Mouse (Mus musculus) embryonic facial prominence, embryonic 13.5 days (tissue): Measurements from ENCODE around the gene Sorcs3. TPM values are rescaled to one million over a fixed set of nuclear protein-coding genes. Genes with fewer than 3 reads are reported as not detected.

Source experiments
- ATAC-seq: fragments of 200-750 bp; cut with Nextera tagmentation; 2 replicates; pipeline ENCODE4 v1.8.0; 2017; ENCODE audit warnings: low read depth; ENCODE audit not compliant: insufficient number of reproducible peaks, insufficient read depth, low FRiP score, low TSS enrichment
- H3K27ac ChIP-seq: fragments of 300-500 bp; sonication (generic); 2 replicates; pipeline ENCODE4 v1.5.1; 2015; ENCODE audit warnings: moderate library complexity, mild to moderate bottlenecking, inconsistent platforms
- H3K27me3 ChIP-seq: fragments of 300-500 bp; sonication (generic); 2 replicates; pipeline ENCODE4 v1.6.1; 2015; ENCODE audit warnings: mild to moderate bottlenecking, inconsistent platforms
- H3K36me3 ChIP-seq: fragments of 300-500 bp; sonication (generic); 2 replicates; pipeline ENCODE4 v1.6.1; 2015; ENCODE audit warnings: mild to moderate bottlenecking, inconsistent platforms
- H3K4me1 ChIP-seq: fragments of 300-500 bp; sonication (generic); 2 replicates; pipeline ENCODE4 v1.6.1; 2015; ENCODE audit warnings: inconsistent platforms
- H3K4me2 ChIP-seq: fragments of 300-500 bp; sonication (generic); 2 replicates; pipeline ENCODE4 v1.6.1; 2015; ENCODE audit warnings: moderate library complexity, mild to moderate bottlenecking, inconsistent platforms
- H3K4me3 ChIP-seq: fragments of 300-500 bp; sonication (generic); 2 replicates; pipeline ENCODE4 v1.5.1; 2015; ENCODE audit warnings: mild to moderate bottlenecking, inconsistent platforms
- H3K9ac ChIP-seq: fragments of 300-500 bp; sonication (generic); 2 replicates; pipeline ENCODE4 v1.6.1; 2015; ENCODE audit warnings: mild to moderate bottlenecking, inconsistent platforms
- H3K9me3 ChIP-seq: fragments of 300-500 bp; sonication (generic); 2 replicates; pipeline ENCODE4 v1.6.1; 2016; ENCODE audit warnings: inconsistent platforms
- WGBS: fragments of 180-500 bp; shearing (Covaris S2); methylation state at CpG from one replicate; pipeline ENCODE4 v1.1.7; 2015; ENCODE audit warnings: mixed read lengths; 5-methylcytosine and 5-hydroxymethylcytosine counted together
- polyA plus RNA-seq: library from polyadenylated mRNA; unstranded; fragments of >200 nt; fragmentation: Nextera tagmentation; extraction: Ambion mirVana; gene quantifications from 2 replicates; pipeline ENCODE4 v1.2.1, GENCODE M21; 2015

Sorcs3 gene
- polyA plus RNA-seq, 1 experiment from 2014 or later, result 0.55 TPM

GRCm38 (mm10) chr19:48469791-48470410 lies 264.1 kb downstream of the Sorcs3 start:
- no peak overlapping the region for H3K27ac ChIP-seq
- H3K36me3 ChIP-seq, result no peaks in the 10 kb centered on the region
- no peaks in the 10 kb centered on the region for H3K9me3 ChIP-seq
- no peak for ATAC-seq
- no peak overlapping the region for H3K4me2 ChIP-seq
- no peak overlapping the region for H3K4me3 ChIP-seq
- no peaks in the 10 kb centered on the region for H3K27me3 ChIP-seq
- H3K9ac ChIP-seq, result no peak overlapping the region
- 0 out of 2 replicates have a peak, but pooled peaks cover 6% of the 10 kb centered on the region for H3K4me1 ChIP-seq
- WGBS, result 83% methylated on average over 4 of the region's 4 CpGs

GRCm38 (mm10) chr19:48471927-48472326 lies 266.1 kb downstream of the Sorcs3 start:
- Histone ChIP-seq H3K36me3 (no peaks in the 10 kb centered on the region), H3K9me3 (no peaks in the 10 kb centered on the region), H3K27ac (no peak overlapping the region), H3K4me1 (peaks cover 11% of the 10 kb centered on the region; the same call in 1 of the 2 replicates), H3K4me3 (no peak overlapping the region), H3K4me2 (no peak overlapping the region), H3K27me3 (no peaks in the 10 kb centered on the region), H3K9ac (no peak overlapping the region)
- ATAC-seq, result no peak
- WGBS, result 42% methylated on average over 5 of the region's 5 CpGs

GRCm38 (mm10) chr19:48475784-48476410 lies 270.1 kb downstream of the Sorcs3 start:
- Histone ChIP-seq H3K36me3 (no peaks in the 10 kb centered on the region), H3K4me3 (no peak overlapping the region), H3K9ac (no peak overlapping the region), H3K27ac (no peak overlapping the region), H3K4me2 (no peak overlapping the region), H3K4me1 (peaks cover 11% of the 10 kb centered on the region; the same call in 1 of the 2 replicates), H3K9me3 (no peaks in the 10 kb centered on the region), H3K27me3 (no peaks in the 10 kb centered on the region)
- ATAC-seq, result peak; percentile 18; the same call in 1 of the 2 replicates
- 36% methylated on average over 6 of the region's 6 CpGs for WGBS

DNA sequence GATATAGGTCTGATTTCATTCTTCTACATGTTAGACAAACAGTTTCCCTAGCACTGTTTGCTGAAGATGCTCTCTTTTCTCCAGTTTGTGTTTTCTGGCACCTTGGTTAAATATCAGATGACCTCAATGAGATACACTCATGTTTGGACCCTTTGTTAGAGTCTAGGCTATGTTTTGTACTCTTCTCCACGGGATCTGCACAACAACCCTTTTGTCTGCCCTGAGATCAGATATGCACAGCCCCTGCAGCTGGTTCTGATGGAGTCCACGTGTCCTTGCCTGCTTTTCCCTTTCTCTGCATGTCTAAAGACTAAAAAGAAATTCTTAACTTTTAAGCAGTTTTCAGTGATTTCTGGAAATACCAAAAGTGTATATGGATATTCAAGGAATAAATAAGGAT lies 273.0 kb downstream of the Sorcs3 start:
- no peak for ATAC-seq
- Histone ChIP-seq H3K9me3 (no peaks in the 10 kb centered on the region), H3K9ac (no peak overlapping the region), H3K27ac (0 out of 2 replicates have a peak overlapping the region, but pooled peaks have one; percentile 28), H3K4me1 (peaks cover 11% of the 10 kb centered on the region; the same call in 1 of the 2 replicates), H3K4me2 (no peak overlapping the region), H3K27me3 (no peaks in the 10 kb centered on the region), H3K36me3 (no peaks in the 10 kb centered on the region), H3K4me3 (no peak overlapping the region)
- 11% methylated on average over 2 of the region's 2 CpGs for WGBS

- no peak overlapping the region for H3K4me2 ChIP-seq
- no peaks in the 10 kb centered on the region for H3K36me3 ChIP-seq
- ATAC-seq, result no peak
- H3K27ac ChIP-seq, result no peak overlapping the region
- no peaks in the 10 kb centered on the region for H3K9me3 ChIP-seq
- no peaks in the 10 kb centered on the region; the same call in 1 of the 2 replicates for H3K4me1 ChIP-seq
- no peak overlapping the region for H3K4me3 ChIP-seq
- WGBS, result 49% methylated on average over 3 of the region's 3 CpGs
- H3K9ac ChIP-seq, result no peak overlapping the region
- no peaks in the 10 kb centered on the region for H3K27me3 ChIP-seq
These were observed 277.1 kb downstream of the Sorcs3 start for GRCm38 (mm10) chr19:48482946-48483345.

DNA sequence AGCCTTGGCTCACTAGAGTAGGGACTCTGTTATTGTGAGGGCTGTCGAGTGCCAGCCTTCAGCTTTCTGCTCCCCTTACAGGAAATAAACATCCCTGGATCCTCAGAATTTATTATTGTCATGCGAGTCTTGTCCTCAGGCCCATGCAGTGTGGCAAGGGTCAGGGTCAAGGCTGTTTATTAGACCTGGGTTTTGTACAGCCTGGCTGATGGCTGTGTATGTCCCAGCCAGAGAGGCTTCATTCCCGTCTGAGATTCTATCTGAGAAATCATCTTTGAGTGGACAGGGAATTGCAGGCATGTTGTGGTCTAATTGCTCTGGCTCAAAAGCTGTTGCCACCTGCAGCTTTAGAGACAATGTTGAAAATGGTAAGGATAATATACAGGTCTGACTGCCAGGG lies 285.3 kb downstream of the Sorcs3 start:
- no peak for ATAC-seq
- Histone ChIP-seq H3K27me3 (no peaks in the 10 kb centered on the region), H3K9me3 (no peaks in the 10 kb centered on the region), H3K4me1 (no peaks in the 10 kb centered on the region), H3K27ac (no peak overlapping the region), H3K36me3 (no peaks in the 10 kb centered on the region), H3K9ac (no peak overlapping the region), H3K4me3 (no peak overlapping the region), H3K4me2 (no peak overlapping the region)
- 66% methylated on average over 3 of the region's 3 CpGs for WGBS

GRCm38 (mm10) chr19:48503896-48504620 lies 298.2 kb downstream of the Sorcs3 start:
- Histone ChIP-seq H3K27me3 (no peaks in the 10 kb centered on the region), H3K4me1 (peaks cover 6% of the 10 kb centered on the region; the same call in 1 of the 2 replicates), H3K36me3 (no peaks in the 10 kb centered on the region), H3K9ac (no peak overlapping the region), H3K4me3 (no peak overlapping the region), H3K4me2 (no peak overlapping the region), H3K9me3 (no peaks in the 10 kb centered on the region), H3K27ac (no peak overlapping the region)
- ATAC-seq, result no peak
- 59% methylated on average over 2 of the region's 2 CpGs for WGBS

- H3K4me3 ChIP-seq, result no peak overlapping the region
- H3K9me3 ChIP-seq, result no peaks in the 10 kb centered on the region
- WGBS, result 85% methylated on average over 7 of the region's 7 CpGs
- H3K4me1 ChIP-seq, result no peaks in the 10 kb centered on the region
- no peak for ATAC-seq
- no peak overlapping the region for H3K4me2 ChIP-seq
- no peaks in the 10 kb centered on the region for H3K27me3 ChIP-seq
- no peak overlapping the region for H3K9ac ChIP-seq
- no peaks in the 10 kb centered on the region for H3K36me3 ChIP-seq
- H3K27ac ChIP-seq, result no peak overlapping the region
These were observed 318.0 kb downstream of the Sorcs3 start for GRCm38 (mm10) chr19:48523803-48524202.

GRCm38 (mm10) chr19:48524527-48525214 lies 318.8 kb downstream of the Sorcs3 start:
- Histone ChIP-seq H3K4me2 (no peak overlapping the region), H3K36me3 (no peaks in the 10 kb centered on the region), H3K27me3 (no peaks in the 10 kb centered on the region), H3K9ac (no peak overlapping the region), H3K4me3 (no peak overlapping the region), H3K4me1 (no peaks in the 10 kb centered on the region), H3K27ac (no peak overlapping the region), H3K9me3 (no peaks in the 10 kb centered on the region)
- no peak for ATAC-seq
- 58% methylated on average over 9 of the region's 9 CpGs for WGBS

- H3K27ac ChIP-seq, result no peak overlapping the region
- H3K4me1 ChIP-seq, result no peaks in the 10 kb centered on the region
- H3K9ac ChIP-seq, result no peak overlapping the region
- no peaks in the 10 kb centered on the region for H3K27me3 ChIP-seq
- H3K4me2 ChIP-seq, result no peak overlapping the region
- no peak overlapping the region for H3K4me3 ChIP-seq
- no peaks in the 10 kb centered on the region for H3K36me3 ChIP-seq
- WGBS, result 75% methylated on average over 4 of the region's 4 CpGs
- H3K9me3 ChIP-seq, result no peaks in the 10 kb centered on the region
- ATAC-seq, result no peak
These were observed 327.8 kb downstream of the Sorcs3 start for GRCm38 (mm10) chr19:48533582-48533981.

DNA sequence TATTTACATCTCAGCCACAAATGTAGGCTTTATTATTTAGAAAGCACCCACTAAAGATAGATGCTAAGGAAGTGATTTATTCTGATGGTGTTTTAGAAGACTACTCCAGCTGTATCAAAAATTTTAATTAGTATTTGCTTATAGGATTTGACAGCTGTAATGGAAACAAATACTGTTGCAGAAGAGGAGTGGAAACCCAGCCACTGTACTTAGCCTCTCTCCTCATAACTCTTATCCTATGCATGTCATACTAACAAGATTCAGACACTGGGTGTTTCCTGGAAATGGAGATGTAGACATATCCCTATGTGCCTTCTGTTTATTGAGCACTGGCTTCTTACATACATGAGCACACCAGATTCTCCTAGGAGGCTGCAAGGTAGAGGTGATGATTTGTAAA lies 338.5 kb downstream of the Sorcs3 start:
- Histone ChIP-seq H3K36me3 (no peaks in the 10 kb centered on the region), H3K4me3 (no peak overlapping the region), H3K4me1 (no peaks in the 10 kb centered on the region), H3K9me3 (no peaks in the 10 kb centered on the region), H3K27ac (no peak overlapping the region), H3K27me3 (no peaks in the 10 kb centered on the region), H3K4me2 (no peak overlapping the region), H3K9ac (no peak overlapping the region)
- no peak for ATAC-seq
